Mouse (Mus musculus): ENCODE measurements around the gene Dlgap1.

Gene Dlgap1

DNA sequence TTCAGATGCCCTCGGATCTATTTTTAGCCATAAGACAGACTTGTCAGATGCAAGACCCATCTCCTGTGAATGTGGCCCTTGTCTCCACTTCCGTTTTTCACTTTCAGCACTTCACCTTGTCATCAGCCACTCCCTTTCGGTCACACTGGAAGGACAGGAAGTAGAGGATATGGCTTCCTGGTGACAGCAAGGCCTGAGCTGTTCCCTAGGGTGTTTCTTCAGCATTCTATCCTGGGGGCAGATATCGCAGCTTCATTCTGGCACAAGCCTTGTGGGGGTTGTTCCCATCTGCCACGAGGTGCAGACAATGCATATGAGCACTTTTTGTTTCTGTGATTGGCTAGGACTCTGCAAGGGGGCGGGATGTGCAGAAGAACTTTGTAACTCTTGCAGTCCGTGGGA is 502.1 kb downstream of the Dlgap1 start:
- no peak for DNase-seq

DNA sequence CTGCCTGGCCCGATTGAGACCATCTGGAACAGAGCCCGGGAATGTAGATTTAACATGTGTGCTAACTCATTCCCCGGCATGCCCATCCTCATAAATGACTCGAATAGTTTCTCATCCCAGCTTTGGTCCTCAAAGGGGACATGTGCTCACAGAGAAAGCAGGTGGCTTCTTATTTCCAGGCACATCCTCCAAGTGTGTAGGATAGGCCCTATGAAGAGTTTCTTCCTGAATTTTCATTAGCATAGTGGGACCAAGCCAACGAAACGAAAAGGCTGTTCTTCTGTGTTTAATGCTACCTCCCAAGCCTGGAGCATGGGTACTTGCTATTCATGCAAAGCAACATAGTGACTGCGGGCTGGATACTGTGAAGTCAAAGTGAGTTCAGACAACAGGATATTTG is 503.3 kb downstream of the Dlgap1 start:
- no peak for DNase-seq

DNA sequence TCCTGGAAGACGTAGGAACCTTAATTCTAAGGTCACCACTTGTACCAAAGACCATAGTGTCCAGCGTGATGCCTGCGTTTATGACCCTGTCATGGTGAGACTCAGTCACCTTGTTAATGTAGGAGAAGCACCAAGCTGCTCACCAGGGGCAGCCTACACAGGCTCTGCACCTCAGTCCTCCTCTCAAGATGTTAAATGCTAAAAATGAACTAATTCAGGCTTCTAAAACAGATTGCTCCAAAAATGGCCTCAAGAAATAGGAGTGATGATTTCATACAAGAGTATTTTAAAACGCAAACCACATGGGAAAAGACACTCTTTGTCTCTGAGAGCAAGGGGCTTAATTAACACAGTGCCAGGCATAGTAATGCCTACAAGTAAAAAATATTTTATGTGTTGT is 505.0 kb downstream of the Dlgap1 start:
- DNase-seq, result no peak

DNA sequence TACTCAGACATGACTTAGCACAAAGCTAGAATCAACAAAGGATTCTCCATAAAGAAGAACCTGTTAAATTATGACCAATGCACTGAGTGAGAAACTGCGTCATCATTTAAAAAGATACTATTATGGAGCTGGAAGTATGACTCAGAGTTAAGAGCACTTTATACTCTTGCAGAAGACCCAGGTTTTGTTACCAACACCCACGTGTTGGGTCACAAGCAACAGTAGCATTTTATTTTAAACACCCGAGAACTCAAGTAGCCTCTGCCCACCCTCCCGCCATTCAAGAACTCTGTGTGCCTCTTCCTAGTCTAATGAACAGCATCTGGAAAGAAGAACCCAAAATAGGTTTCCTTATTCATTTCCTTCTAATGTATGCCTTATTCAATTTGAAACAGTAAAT is 514.8 kb downstream of the Dlgap1 start:
- no peak for DNase-seq

DNA sequence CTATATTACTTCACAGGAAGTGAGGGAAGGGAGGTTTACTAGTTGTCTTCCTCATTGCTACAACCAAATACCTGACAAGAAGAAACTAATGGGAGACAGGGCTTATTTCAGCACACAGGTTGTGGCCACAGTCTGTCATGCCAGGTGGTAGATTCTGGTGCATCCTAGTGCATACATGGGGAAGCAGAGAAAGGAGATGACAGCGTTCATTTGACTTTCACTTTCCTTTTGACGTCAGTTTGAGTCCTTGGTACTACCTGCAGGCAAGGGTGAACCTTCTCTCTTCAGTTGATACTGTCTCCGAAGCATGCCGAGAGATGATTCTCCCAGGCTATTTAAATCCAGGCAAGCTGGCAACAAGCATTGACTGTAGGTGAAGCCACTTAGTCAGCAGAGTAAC is 516.8 kb downstream of the Dlgap1 start:
- no peak for DNase-seq

DNA sequence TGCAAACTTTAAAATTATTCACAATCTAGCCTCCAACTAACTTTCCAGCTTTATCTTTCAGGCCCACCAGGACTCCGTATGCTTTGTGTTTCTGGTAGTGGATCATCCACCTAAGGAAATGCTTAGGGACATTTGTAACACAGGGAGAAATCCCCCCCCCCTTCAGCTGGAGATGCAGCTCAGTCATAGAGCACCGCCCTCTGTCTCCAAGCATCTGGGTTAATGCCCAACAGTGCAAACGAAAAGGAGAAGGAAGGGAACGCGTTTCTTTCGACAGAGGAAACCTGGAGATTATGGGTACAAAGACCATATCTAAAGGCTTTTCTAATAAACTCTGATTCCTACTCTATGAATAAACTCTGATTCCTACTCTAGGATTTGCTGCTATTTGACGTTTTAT is 517.4 kb downstream of the Dlgap1 start:
- no peak for DNase-seq

DNA sequence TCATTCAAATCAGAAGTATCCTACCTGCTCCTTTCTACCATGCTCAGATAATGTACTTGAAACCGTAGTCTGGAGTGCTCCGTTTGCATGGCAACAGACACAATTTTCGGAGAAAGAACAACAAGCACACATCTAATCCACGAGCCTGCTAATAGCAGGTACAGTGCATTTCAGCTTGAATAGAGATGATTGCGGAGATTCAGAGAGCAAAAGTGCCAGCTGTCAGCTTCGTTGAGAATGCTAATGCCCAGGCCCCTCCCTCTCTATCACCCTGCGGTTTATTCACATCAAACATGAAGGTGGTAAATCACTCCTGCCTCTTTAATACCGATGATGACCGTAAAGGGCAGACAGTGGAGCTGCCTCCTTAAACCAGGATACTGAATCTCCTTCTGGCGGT is 518.0 kb downstream of the Dlgap1 start:
- no peak for DNase-seq

DNA sequence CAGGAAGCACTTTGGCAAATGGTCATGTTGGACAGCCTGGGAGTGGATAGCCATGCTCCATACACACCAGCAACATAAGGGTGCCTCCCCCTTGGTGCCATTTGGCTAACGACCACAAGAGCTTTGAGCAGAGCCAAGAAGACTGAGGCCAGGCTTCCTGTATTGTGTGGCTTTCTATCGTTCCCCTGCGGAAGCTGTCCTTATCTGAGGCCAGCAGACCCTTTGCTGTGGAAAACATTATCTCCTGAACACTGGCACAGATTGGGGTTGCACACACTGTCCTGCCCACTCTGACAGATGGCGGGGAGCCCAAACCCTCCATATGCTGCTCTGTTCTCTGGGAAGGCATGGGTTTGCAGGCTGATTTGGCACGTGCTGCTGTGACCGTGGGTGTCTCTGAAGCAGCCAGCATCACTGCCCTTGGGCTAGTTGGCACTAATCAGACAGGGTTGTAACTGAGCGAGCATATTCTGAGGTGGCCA is 520.0 kb downstream of the Dlgap1 start:
- DNase-seq, result no peak

DNA sequence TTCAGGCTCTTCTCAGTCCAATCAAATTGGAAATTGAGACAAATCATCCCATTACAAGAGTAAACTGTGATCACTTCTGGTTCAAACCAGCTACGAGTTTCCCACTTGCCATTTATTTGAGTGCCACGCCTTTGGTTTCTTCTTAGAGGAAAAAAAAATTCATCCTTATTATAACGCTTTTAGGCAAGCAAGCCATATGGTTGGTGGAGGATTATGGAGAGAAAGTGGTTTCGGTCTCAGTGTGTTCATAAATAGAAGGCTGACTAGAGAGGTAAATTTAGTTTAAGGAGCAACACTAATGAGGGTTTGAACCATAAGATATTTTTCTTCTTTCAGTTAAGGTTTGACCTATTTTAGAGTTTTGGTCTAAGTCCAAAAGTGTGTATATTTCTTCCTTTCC is 522.7 kb downstream of the Dlgap1 start:
- DNase-seq, result no peak

DNA sequence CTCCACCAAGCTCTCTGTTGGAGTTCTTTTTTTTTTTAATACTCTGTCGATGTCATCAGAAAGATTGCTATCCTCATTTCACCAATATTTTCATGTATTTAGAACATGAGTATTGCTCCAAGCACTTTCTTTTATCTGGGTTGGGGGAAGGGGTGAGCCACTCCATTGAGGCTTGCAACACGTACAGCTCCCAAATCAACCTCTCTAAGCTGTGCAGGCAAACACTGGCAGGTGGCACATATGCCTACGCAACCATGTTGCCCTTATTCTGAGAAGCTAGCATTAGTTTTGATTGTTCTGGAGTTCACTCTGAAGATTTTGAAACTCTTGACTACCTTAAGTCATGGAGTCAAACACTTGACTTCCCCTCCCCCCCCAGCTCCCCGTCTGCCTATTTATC is 525.5 kb downstream of the Dlgap1 start:
- DNase-seq, result no peak

DNA sequence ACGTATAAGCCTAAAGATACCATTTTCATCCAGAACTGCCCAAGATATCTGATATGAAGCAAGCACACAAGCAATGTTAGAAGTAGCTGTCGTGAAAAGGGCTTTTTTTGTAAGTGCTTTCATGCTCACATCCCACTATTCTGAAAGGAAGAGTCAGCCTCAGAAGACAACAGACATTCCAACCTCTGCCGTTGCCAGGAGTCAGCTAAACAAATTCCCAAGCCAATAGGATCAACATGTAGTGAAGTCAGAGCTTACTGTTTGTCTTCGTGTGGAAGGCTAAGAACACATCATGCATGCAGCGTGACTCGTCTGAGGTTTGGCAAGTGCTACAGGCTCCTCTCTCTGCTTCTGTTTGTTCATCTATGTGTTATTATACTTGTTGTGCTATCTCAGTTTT is 529.4 kb downstream of the Dlgap1 start:
- no peak for DNase-seq

DNA sequence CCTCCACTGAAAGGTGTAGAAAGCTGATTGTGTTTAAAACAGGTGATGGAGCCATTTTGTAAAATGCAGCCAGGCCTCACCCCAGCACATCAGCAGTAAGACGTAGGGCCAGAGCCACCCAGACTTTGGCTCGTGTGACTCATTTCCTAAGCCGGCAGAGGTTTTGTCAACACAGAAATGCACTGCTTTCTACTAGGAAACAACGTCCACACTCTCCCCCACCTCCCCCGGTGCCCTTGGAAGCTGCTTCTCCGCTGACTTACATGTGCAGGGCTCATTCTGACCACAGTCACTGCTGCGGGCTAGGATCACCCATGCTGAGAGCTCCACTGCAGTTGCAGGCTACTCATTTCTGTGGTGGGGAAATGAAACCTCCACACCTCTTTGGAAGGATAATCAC is 533.1 kb downstream of the Dlgap1 start:
- no peak for DNase-seq

DNA sequence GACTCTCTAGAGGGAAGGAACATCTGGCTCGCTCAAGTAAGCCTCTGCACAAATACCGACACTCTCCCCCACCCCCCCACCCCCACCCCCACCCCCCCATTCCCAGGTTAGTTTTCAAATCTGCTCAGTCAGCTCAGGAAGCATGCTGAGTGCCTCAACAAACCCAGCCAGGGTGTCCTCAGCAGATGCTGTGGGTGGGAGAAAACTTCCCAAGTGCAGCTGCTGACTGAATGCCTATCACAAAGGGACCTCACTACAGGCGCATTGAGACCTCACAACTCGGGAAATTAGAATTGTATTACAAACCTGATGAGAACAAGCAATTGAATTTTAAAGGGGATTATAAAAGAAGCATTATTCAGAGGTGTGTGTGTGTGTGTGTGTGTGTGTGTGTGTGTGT is 538.9 kb downstream of the Dlgap1 start:
- no peak for DNase-seq

DNA sequence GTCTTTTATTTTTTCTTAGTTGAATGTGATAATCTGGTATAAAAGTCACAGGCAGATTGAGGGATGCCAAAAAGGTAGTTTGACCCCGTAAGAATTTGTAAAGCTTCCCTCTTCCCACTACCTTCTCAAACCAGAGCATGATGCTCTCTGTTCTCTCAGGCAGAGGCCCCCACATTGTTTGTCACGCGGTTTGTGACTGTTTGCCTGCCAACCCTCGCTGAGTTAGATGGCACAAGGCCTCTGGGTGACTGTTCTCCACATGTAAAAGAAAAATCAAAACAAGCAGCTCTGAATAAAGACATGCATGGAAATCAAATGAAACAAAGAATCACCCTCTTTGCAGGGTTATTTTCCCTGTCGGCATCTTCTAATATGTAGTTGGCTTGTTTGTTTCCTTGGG is 541.6 kb downstream of the Dlgap1 start:
- no peak for DNase-seq

DNA sequence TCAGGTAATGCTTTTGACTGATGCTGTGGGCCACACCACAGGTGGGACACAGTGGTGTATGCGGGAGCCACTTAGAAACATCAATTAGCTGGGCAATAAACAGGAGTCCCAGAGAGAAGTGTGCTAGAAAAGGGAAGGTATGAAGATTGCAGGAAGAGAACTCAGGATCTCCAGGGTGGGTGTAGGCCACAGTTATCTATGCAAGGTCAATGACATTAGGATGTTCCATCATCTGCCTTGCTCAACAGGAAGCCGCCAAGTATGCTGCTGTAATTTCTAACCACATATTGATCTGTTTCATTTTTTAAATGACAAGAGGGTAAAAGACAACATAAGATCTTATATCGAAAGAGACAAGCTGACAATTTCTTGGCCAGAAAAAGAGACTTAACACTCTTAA is 542.5 kb downstream of the Dlgap1 start:
- DNase-seq, result no peak

DNA sequence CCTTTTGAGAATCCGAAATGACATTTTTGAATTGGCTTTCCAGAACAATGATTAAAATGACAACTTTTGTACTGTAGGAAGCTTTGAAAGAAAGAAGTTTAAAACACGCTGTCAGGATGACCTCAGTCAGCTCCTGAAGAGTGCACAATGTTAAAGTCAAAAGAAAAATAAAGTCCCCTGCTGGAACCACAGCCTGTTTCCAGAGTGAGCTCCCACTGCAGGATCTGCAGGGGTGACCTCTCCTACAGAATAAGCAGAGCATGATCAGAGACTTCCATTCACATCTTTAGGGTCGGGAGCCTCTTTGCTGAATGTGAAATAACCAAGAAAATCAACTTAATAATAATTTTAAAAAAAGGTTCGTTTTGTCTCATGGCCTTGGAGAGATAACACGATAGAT is 544.9 kb downstream of the Dlgap1 start:
- no peak for DNase-seq

DNA sequence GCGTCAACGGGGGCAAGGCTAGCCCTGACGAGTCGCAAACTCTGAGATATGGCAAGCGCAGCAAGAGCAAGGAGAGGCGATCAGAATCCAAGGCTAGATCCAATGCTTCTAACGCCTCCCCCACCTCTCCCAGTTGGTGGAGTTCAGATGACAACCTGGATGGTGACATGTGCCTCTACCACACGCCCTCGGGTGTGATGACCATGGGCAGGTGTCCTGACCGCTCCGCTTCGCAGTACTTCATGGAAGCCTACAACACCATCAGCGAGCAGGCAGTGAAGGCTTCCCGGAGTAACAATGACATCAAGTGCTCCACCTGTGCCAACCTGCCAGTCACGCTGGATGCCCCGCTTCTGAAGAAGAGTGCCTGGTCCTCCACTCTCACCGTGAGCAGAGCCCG is 547.6 kb downstream of the Dlgap1 start:
- DNase-seq, result no peak

DNA sequence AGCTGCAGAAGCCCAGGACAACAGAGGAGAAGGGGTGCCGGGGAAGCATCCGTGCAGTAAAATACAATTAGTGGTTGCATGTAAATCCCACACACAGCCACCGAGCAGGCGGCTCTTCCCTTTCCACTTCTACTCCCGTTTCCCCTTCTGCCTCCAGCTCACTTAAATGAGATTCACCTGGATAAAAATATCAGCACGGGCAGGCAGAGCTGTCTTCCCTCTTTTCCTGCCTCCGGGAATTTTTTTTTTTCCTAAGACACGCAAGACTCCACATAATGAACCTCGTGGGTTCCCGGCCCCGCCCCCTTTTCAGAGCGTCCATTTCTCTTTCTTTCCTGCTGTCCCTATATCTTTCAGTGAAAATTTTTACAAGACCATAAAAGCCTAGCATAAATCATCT is 548.5 kb downstream of the Dlgap1 start:
- no peak for DNase-seq

DNA sequence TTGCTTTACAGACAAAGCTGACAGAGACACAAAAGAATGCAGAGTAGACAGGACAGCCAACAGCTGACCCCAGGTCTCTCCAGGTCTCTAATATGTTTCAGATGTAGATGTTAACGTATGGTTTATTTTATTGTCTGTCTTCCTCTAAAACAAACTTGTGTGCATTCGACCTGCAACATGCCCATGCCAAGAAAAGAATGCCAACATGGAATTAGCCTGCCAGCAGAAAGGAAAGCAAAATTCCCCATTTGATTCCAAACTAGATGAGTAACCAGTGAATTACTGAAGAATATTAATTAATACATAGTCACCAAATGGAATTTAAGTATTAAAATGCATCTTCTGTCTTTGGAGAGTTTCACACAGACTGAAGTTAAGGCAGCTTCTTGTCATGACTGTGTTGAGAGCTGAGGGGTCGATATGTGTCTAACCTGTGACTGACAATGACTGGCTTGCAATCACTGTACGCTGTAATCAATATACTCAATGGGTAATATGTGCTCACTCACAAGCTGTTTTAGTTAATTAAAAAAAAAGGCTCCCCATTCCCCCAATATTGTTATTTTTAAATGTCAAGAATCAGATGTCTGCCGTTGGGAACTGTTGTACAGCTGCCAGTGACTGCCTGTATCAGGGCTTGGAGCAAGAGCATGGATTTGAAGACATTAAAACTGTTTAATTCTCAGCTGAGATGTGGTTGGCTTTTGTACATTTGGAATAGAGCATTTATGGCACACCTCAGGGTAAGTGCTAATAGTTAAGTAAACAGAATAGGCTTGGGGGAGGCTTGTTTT is 552.4 kb downstream of the Dlgap1 start:
- no peak for DNase-seq

DNA sequence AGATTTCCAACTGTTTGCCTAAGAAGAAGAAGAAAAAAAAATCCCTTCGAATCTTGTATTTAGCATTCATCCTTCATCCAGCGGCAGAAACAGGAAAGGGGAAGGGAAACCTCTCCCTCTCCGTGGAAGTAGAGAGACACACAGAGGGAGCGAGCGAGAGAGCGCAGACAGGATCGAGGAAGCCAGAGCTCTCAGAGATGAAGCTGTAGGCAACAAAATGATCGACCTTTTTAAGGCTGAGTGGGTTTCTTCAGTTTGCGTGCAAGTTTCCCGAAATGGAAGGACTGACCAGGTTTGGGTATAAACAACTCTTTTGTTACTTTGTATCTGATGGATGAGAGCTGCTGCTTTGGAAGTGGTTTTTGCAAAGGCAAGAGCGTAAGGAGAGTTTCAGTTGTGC is 553.1 kb downstream of the Dlgap1 start:
- no peak for DNase-seq

DNA sequence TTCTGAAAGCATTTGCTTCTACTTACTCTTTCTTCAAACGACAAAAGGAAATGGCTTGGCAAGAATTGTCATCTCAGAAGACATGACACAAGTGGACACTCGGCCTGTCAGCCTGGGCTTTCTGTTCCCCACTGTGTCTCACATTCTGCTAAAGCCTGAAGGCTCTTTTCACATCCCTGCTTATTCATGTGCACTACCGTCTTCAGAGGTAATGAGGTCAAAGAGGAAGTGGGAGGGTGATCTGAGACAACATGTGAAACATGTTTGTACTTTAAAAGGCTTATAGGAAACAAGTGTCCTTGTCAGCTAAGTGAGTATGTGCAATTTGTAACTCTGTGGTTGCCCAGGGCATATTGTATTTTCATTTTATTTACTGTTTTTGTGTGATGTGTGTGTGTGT is 557.1 kb downstream of the Dlgap1 start:
- DNase-seq, result no peak

DNA sequence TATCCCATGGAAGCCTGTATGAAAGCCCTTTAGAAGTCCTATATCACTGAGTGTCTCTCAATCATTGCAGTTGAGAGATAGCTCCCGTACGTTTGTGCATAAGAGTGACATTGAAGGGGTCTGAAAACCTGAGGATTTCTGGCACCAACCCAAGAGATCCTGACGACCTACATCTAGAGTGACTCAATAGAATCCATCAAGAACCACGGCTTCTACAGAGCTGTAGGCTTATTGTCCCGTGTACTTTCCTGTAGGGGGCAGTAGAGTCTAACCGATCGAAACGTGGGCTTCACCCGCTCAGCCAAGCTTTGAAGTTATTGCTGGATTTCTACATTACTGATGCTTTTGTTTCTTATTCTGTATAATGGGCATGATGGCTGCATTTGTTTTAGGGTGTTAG is 558.2 kb downstream of the Dlgap1 start:
- peak in 1 of 2 experiments; percentile 14 for DNase-seq

DNA sequence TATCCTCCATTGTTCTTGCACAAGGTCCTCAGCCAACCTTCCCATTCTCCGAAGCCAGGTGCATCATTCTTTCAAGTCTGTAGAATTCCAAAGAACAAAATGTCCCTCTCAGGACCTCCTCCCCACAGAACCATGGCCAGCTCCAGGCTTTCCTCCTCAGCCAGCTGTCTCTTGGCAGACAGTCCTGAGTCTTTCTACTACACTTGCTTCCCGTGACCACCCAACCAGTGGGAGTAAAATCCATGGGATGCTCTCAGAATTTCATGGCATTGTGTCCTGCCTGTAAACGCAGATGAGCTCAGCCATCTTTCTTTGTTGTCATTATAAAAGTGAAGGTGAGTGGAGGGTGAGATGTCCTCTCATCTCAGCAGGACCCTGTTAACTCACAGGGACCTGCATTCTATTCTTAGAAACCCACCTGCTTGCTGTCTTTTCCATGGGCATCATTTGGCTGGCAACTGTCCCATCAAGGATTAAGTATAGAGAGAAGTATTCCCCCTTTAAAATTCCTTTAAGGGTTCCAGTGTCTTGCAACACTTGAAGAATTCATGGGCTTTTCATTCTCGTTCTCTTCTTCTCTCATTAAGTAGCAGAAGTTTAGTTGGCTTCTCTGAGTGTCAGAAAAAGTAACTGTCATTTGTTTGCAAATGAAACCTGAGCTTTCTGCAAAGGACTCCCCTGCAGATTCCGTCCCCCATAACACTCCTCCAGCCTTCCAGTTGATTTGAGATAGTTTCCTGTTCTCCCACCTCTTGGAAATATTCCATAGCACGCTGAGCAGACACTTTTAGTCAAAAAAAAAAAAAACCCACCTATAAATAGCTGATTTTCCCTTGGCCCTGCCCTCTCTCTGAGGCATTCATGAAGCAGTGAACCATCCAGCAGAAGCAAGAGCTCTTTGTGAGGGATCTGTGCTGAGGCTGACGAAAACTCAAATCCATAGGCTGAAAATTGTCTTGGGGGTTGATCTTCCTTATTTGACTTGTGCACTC is 559.6 kb downstream of the Dlgap1 start:
- DNase-seq, result no peak

DNA sequence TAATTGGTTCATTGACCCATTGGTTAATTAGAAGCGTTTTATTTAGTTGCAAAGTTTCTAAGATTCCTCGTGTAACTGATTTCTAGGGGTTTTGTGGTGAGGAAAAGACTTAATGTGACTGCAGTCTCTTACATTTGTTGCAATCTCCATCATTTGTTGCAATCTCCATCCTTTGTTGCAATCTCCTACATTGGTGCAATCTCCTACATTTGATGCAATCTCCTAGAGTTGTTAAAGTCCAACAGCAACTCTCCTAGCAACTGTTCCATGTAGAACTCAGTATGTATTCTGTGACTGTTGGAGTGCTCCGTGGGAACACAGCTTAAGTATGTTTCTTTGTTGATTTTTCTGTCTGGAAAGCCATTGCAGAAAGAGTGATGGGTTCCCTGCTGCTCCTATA is 565.4 kb downstream of the Dlgap1 start:
- no peak for DNase-seq
